Mouse (Mus musculus) bone marrow, adult 2 months (tissue): ENCODE measurements around the gene Pwp2. TPM values are rescaled to one million over a fixed set of nuclear protein-coding genes. Genes with fewer than 3 reads are reported as not detected.

Source experiments
- H3K27ac ChIP-seq: fragments of 200-500 bp; 2 replicates; pipeline ENCODE4 v1.5.1; 2012; ENCODE audit warnings: low read depth, mild to moderate bottlenecking, control low read depth, inconsistent platforms, low read length; ENCODE audit not compliant: control insufficient read depth, poor library complexity, insufficient read depth
- H3K4me1 ChIP-seq: fragments of 200-500 bp; 2 replicates; pipeline ENCODE4 v1.6.1; 2011; ENCODE audit warnings: low read length; ENCODE audit not compliant: control insufficient read depth, insufficient read depth
- H3K4me3 ChIP-seq: fragments of 200-500 bp; replicated peaks from 2 replicates; pipeline ENCODE3; 2011; ENCODE audit warnings: mild to moderate bottlenecking, low read depth, low read length, control low read depth; ENCODE audit not compliant: control insufficient read depth
- CTCF ChIP-seq: fragments of 200-500 bp; IDR thresholded peaks from 2 replicates; pipeline ENCODE4 v1.5.1; 2011; ENCODE audit warnings: low read length, control low read depth; ENCODE audit not compliant: control insufficient read depth, insufficient read depth
- POLR2A ChIP-seq: fragments of 200-500 bp; IDR thresholded peaks from 2 replicates; pipeline ENCODE4 v1.6.1; 2011; ENCODE audit warnings: low read depth, mild to moderate bottlenecking, control low read depth, low read length, borderline replicate concordance; ENCODE audit not compliant: control insufficient read depth
- WGBS: fragments of 180-500 bp; shearing (Covaris S2); methylation state at CpG from one replicate; pipeline ENCODE4 v1.1.7; 2018; 5-methylcytosine and 5-hydroxymethylcytosine counted together
- polyA plus RNA-seq: library from polyadenylated mRNA; stranded (reverse); fragments of >200 nt; gene quantifications from 2 replicates; pipeline ENCODE4 v1.2.4, GENCODE M21; 2011; ENCODE audit warnings: low replicate concordance; ENCODE audit not compliant: missing spikeins, insufficient read depth, insufficient read length

Gene Pwp2
- polyA plus RNA-seq = 7.2 and 13.9 TPM in 2 replicates

GRCm38 (mm10) chr10:78184531-78185380 is at the start of gene Pwp2:
TSS of gene Pwp2 (minus strand) at chr10:78185149.
- Histone ChIP-seq H3K27ac (peak within 1 kb of the TSS; percentile 32), H3K4me3 (peak within 1 kb of the TSS; percentile 81), H3K4me1 (peaks cover 4% of the 10 kb centered on the region)
- WGBS = 1% methylated on average over 47 of the region's 47 CpGs
- TF ChIP-seq CTCF = no peak
- TF ChIP-seq POLR2A = peak; percentile 54; the same call in 1 of the 2 replicates

- Histone ChIP-seq H3K4me1 (peaks cover 11% of the 10 kb centered on the region), H3K4me3 (no peak overlapping the region), H3K27ac (no peak overlapping the region)
- TF ChIP-seq POLR2A (no peak), CTCF (no peak)
- 58% methylated on average over 6 of the region's 6 CpGs for WGBS
These were observed 48.8 kb upstream of the Pwp2 start for GRCm38 (mm10) chr10:78233756-78234155.

- Histone ChIP-seq H3K4me3 (no peak overlapping the region), H3K27ac (no peak overlapping the region), H3K4me1 (peaks cover 10% of the 10 kb centered on the region)
- WGBS = 89% methylated on average over 5 of the region's 5 CpGs
- no peak for TF ChIP-seq POLR2A
- TF ChIP-seq CTCF = no peak
These were observed 48.2 kb upstream of the Pwp2 start for GRCm38 (mm10) chr10:78233161-78233560.

- H3K4me3 ChIP-seq = no peak overlapping the region
- no peak overlapping the region for H3K27ac ChIP-seq
- no peak for TF ChIP-seq POLR2A
- no peak for TF ChIP-seq CTCF
- peaks cover 9% of the 10 kb centered on the region for H3K4me1 ChIP-seq
- WGBS = 61% methylated on average over 4 of the region's 4 CpGs
These were observed 47.5 kb upstream of the Pwp2 start for GRCm38 (mm10) chr10:78232301-78232980.

- Histone ChIP-seq H3K4me3 (no peak overlapping the region), H3K4me1 (peaks cover 3% of the 10 kb centered on the region; the same call in 1 of the 2 replicates), H3K27ac (no peak overlapping the region)
- 79% methylated on average over 5 of the region's 5 CpGs for WGBS
- TF ChIP-seq CTCF (no peak), POLR2A (no peak)
These were observed 43.6 kb upstream of the Pwp2 start for GRCm38 (mm10) chr10:78228560-78228928.

- Histone ChIP-seq H3K27ac (no peak overlapping the region), H3K4me1 (peaks cover 3% of the 10 kb centered on the region; the same call in 1 of the 2 replicates), H3K4me3 (no peak overlapping the region)
- 44% methylated on average over 8 of the region's 8 CpGs for WGBS
- TF ChIP-seq POLR2A (no peak), CTCF (no peak)
These were observed 43.1 kb upstream of the Pwp2 start for GRCm38 (mm10) chr10:78227875-78228559.

GRCm38 (mm10) chr10:78224136-78224535 is 39.2 kb upstream of the Pwp2 start:
- TF ChIP-seq POLR2A (no peak), CTCF (no peak)
- H3K4me1 ChIP-seq = peaks cover 1% of the 10 kb centered on the region; the same call in 1 of the 2 replicates
- H3K27ac ChIP-seq = no peak overlapping the region
- H3K4me3 ChIP-seq = no peak overlapping the region
- WGBS = 90% methylated on average over 6 of the region's 6 CpGs

- Histone ChIP-seq H3K27ac (no peak overlapping the region), H3K4me3 (no peak overlapping the region), H3K4me1 (no peaks in the 10 kb centered on the region; the same call in 1 of the 2 replicates)
- 68% methylated on average over 4 of the region's 4 CpGs for WGBS
- TF ChIP-seq POLR2A (no peak), CTCF (no peak)
These were observed 38.0 kb upstream of the Pwp2 start for GRCm38 (mm10) chr10:78222908-78223307.
